Mouse (Mus musculus): Measurements from ENCODE around the gene Ilf3.

Ilf3 gene

DNA sequence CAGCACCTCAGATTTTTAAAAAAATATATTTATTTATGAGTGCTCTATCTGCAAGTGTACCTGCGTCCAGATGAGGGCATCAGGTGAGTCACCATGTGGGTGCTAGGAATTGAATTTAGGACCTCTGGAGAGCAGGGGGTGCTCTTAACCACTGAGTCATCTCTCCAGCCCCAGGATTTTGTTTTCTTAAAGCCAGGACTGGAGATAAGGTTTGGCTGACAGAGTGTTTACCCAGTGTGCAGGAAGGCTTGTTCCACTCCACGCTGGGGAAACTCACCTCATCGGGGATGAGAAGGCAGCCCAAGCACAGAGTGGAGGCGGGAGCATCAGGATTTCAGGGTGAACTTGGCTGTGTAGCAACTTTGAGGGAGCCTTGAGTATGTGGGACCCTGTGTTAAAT is 27.3 kb upstream of the Ilf3 start:
- in situ Hi-C loops (cut with MboI; ENCODE audit: low sequenced_read_pairs), result no loop called here

- in situ Hi-C loops (cut with MboI; ENCODE audit: low sequenced_read_pairs), result no loop called here
These were observed 20.9 kb upstream of the Ilf3 start for GRCm38 (mm10) chr9:21346627-21347365.

DNA sequence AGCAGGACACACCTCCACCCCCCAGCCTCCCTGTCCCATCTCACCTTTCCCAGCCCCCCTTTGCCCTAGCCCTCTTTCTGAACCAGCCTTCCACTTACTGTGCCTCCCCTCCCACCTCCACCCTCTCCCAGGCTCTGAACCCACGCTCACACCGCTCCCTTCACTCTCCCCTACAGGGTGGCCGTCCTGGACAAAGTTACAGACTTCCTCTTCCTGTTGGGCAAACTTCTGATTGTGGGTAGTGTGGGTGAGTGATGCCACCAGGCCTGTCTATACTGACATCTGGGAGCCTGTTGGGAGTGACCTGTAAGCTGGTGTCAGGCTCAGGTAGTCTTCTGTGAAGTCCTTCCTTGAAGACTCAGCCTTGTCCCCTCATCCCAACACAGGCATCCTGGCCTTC is 19.5 kb upstream of the Ilf3 start:
- in situ Hi-C loops (cut with MboI; ENCODE audit: low sequenced_read_pairs), result no loop called here

- in situ Hi-C loops (cut with MboI; ENCODE audit: low sequenced_read_pairs), result loop anchor here (5.0 kb wide), 1 partner anchor 34 kb away; no protein-coding TSS in a partner anchor
These were observed 16.5 kb upstream of the Ilf3 start for GRCm38 (mm10) chr9:21351178-21351577.

- in situ Hi-C loops (cut with MboI; ENCODE audit: low sequenced_read_pairs), result loop anchor here (5.0 kb wide), 1 partner anchor 35 kb away; no protein-coding TSS in a partner anchor
These were observed 15.8 kb upstream of the Ilf3 start for GRCm38 (mm10) chr9:21351702-21352377.

DNA sequence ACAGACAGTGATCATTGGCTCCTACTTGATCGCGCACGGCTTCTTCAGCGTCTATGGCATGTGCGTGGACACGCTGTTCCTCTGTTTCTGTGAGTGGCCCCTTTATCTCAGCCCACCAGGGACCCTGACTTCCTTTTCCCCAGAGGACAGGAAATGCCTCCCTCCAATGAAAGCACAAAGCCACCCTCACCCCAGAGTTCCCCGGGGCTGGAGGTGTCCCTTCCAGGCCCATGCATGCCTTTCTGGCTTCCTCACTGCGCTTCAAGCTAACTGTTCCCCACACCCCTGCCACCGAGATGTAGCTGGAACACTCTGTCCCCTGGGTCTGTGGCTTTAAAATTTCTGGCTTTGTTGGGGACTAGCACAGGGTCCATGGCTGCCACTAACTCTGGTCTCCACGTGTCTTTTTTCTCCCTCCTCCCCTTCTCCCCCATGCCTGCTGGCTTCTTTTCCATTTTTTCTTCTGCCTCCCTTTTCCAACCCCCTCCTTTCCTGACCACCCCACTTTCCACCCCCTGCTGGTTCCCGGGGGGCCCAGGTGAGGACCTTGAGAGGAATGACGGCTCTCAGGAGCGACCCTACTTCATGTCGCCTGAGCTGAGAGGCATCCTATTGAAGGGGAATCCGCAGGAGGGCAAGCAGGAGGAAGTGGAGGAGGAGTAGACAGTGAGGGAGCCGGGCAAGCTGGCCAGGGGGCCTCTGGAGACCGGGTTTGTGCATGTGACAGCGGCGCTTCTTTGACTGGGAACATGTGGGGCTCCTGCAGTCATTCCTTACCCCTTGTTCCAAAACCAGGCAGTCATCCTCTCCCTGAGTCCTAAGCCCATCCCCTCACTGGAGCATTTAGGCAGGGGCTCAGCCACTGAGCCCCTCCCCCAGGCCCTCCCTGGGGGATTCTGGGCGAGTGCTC is 15.0 kb upstream of the Ilf3 start:
- in situ Hi-C loops (cut with MboI; ENCODE audit: low sequenced_read_pairs), result loop anchor here (5.0 kb wide), 1 partner anchor 35 kb away; no protein-coding TSS in a partner anchor

DNA sequence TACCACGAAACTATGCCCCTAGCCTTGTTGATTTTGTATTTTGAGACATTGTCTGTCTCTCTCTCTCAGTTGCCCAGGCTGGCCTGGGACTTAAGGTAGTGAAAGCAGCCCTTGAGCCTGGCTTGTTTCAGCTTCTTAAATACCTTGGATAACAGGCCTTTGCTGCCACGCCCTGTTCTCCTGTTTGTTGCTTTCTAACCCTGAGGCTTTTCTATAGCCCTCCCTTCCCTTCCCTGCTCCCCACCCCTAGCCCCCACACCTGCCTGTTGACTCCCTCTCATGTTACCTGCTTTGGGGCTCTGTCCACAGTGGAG is 14.3 kb upstream of the Ilf3 start:
- in situ Hi-C loops (cut with MboI; ENCODE audit: low sequenced_read_pairs), result loop anchor here (5.0 kb wide), 1 partner anchor 36 kb away; no protein-coding TSS in a partner anchor

GRCm38 (mm10) chr9:21354796-21355195 is 12.9 kb upstream of the Ilf3 start:
- in situ Hi-C loops (cut with MboI; ENCODE audit: low sequenced_read_pairs), result loop anchor here (5.0 kb wide), 1 partner anchor 37 kb away; no protein-coding TSS in a partner anchor

DNA sequence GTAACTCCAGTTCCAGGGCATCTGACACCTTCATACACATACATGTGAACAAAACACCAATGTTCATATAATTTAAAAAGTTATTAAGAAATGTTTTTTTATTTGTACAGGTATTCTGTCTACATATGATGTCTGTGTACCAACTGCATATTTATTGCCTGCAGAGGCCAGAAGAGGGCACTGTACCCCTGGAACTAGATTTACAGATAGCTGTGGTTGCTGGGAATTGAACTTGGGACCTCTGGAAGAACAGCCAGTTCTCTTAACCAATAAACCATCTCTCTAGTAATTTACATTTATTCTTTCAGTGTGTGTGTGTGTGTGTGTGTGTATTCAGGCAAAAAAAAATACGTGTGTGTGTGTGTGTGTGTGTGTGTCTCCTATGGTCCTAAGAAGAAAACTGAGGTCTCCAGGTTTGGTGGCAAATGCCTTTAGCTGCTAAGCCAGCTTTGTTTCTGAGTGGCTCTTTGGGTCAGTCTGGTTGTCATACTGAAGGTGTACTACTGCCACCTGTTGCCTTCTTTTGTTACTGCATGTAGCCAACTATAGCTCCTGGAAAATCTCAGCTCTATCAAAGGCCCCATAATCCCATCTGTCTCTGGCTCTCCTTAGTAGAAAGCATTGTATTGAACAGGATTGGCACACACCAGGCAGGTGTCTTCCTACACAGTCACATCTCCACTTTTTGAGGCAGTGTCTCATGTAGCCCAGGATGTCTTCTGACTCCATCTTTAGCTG is 10.5 kb upstream of the Ilf3 start:
- in situ Hi-C loops (cut with MboI; ENCODE audit: low sequenced_read_pairs), result no loop called here

DNA sequence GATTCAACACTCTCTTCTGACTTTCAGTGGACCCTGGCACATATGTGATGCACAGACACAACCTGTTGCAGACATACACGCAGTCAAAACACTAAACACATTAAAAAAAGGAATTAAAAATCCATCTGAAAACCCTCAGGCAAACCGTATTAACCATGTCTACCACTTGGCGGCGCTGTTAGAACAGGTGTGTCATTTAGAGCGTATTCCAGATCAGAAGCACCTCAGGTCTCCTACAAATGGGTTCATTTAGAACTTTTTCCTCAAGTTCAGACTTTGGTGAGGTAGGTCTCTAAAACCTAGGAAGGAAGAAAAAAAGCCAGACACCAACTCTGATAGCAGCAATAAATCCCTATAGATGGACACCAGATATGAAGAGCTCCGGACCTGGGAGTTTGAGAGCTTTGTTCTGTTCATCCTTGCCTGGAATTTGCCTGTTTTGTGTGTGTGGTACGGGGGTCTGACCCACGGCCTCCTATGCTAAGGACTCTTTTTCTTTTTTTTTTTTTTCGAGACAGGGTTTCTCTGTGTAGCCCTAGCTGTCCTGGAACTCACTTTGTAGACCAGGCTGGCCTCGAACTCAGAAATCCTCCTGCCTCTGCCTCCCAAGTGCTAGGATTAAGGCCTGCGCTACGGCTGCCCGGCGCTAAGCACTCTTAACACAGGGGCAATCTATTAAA is 990 bp upstream of the Ilf3 start:
- in situ Hi-C loops (cut with MboI; ENCODE audit: low sequenced_read_pairs), result no loop called here

- in situ Hi-C loops (cut with MboI; ENCODE audit: low sequenced_read_pairs), result no loop called here
These were observed 487 bp downstream of the Ilf3 start for GRCm38 (mm10) chr9:21368131-21368584.

GRCm38 (mm10) chr9:21369080-21369479 is 1.4 kb downstream of the Ilf3 start:
- in situ Hi-C loops (cut with MboI; ENCODE audit: low sequenced_read_pairs), result no loop called here

DNA sequence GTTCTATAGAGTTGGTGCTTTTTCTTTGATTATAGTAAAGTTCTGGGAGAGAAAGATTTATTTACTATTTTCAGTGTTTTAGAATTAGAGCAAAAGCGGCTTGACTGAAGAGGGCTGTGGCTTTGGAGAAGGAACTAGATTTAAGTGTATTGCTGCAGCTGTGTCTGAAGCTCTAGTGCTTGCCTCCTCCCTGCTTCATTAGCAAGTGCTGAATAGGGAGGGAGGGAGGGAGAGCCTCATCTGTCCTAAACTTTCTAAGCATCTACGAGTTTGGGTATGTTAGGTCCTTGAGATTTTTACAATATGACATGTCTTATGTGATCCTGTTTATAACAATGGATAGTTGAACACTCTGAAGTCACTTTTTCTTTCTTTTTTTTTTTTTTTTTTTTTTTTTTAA is 3.2 kb downstream of the Ilf3 start:
- in situ Hi-C loops (cut with MboI; ENCODE audit: low sequenced_read_pairs), result no loop called here

GRCm38 (mm10) chr9:21372508-21372907 is 4.8 kb downstream of the Ilf3 start:
- in situ Hi-C loops (cut with MboI; ENCODE audit: low sequenced_read_pairs), result no loop called here

- in situ Hi-C loops (cut with MboI; ENCODE audit: low sequenced_read_pairs), result no loop called here
These were observed 11.5 kb downstream of the Ilf3 start for GRCm38 (mm10) chr9:21379195-21379594.

- in situ Hi-C loops (cut with MboI; ENCODE audit: low sequenced_read_pairs), result no loop called here
These were observed 13.2 kb downstream of the Ilf3 start for GRCm38 (mm10) chr9:21380868-21381267.

GRCm38 (mm10) chr9:21383966-21384365 is 16.3 kb downstream of the Ilf3 start:
- in situ Hi-C loops (cut with MboI; ENCODE audit: low sequenced_read_pairs), result no loop called here

- in situ Hi-C loops (cut with MboI; ENCODE audit: low sequenced_read_pairs), result no loop called here
These were observed 25.0 kb downstream of the Ilf3 start for GRCm38 (mm10) chr9:21392646-21393175.

- in situ Hi-C loops (cut with MboI; ENCODE audit: low sequenced_read_pairs), result no loop called here
These were observed 28.0 kb downstream of the Ilf3 start for GRCm38 (mm10) chr9:21395692-21396091.

GRCm38 (mm10) chr9:21397170-21397569 is 29.5 kb downstream of the Ilf3 start:
- in situ Hi-C loops (cut with MboI; ENCODE audit: low sequenced_read_pairs), result no loop called here

Data from CH12F3 (cell line).